Mouse (Mus musculus): ENCODE data around the gene Ampd3.
A peak's percentile ranks its signal among the peaks of the same experiment; 100 is the strongest.

The Ampd3 gene

GRCm38 (mm10) chr7:110797722-110798409 lies 29.9 kb downstream of the Ampd3 start:
- no peak for DNase-seq (ENCODE audit: low spot score)

- peak; percentile 86 for DNase-seq (ENCODE audit: low spot score)
Observed at GRCm38 (mm10) chr7:110801028-110801427, 33.0 kb downstream of the Ampd3 start.

- no peak for DNase-seq (ENCODE audit: low spot score)
Observed at GRCm38 (mm10) chr7:110803131-110803530, 35.1 kb downstream of the Ampd3 start.

- peak; percentile 61 for DNase-seq (ENCODE audit: low spot score)
Observed at GRCm38 (mm10) chr7:110804266-110804665, 36.3 kb downstream of the Ampd3 start.

- DNase-seq (ENCODE audit: low spot score), result no peak
Observed at GRCm38 (mm10) chr7:110807460-110808030, 39.5 kb downstream of the Ampd3 start.

GRCm38 (mm10) chr7:110808962-110809361 lies 41.0 kb downstream of the Ampd3 start:
- peak; percentile 31 for DNase-seq (ENCODE audit: low spot score)

- no peak for DNase-seq (ENCODE audit: low spot score)
Observed at GRCm38 (mm10) chr7:110809585-110810557, 41.9 kb downstream of the Ampd3 start.

- no peak for DNase-seq (ENCODE audit: low spot score)
Observed at GRCm38 (mm10) chr7:110810995-110811394, 43.0 kb downstream of the Ampd3 start.

GRCm38 (mm10) chr7:110811529-110811928 lies 43.5 kb downstream of the Ampd3 start:
- no peak for DNase-seq (ENCODE audit: low spot score)

GRCm38 (mm10) chr7:110813983-110814382 lies 46.0 kb downstream of the Ampd3 start:
- DNase-seq (ENCODE audit: low spot score), result no peak

- peak; percentile 86 for DNase-seq (ENCODE audit: low spot score)
Observed at GRCm38 (mm10) chr7:110816037-110816436, 48.0 kb downstream of the Ampd3 start.

GRCm38 (mm10) chr7:110818206-110818605 lies 50.2 kb downstream of the Ampd3 start:
- peak; percentile 80 for DNase-seq (ENCODE audit: low spot score)

- DNase-seq (ENCODE audit: low spot score), result no peak
Observed at GRCm38 (mm10) chr7:110818787-110819350, 50.9 kb downstream of the Ampd3 start.

GRCm38 (mm10) chr7:110821068-110821467 lies 53.1 kb downstream of the Ampd3 start:
- no peak for DNase-seq (ENCODE audit: low spot score)

GRCm38 (mm10) chr7:110821653-110822052 lies 53.6 kb downstream of the Ampd3 start:
- DNase-seq (ENCODE audit: low spot score), result peak; percentile 65

- DNase-seq (ENCODE audit: low spot score), result no peak
Observed at GRCm38 (mm10) chr7:110822055-110822454, 54.0 kb downstream of the Ampd3 start.

- no peak for DNase-seq (ENCODE audit: low spot score)
Observed at GRCm38 (mm10) chr7:110823076-110823475, 55.1 kb downstream of the Ampd3 start.

GRCm38 (mm10) chr7:110823593-110823992 lies 55.6 kb downstream of the Ampd3 start:
- DNase-seq (ENCODE audit: low spot score), result peak; percentile 30

GRCm38 (mm10) chr7:110823995-110824953 lies 56.3 kb downstream of the Ampd3 start:
- peak; percentile 70 for DNase-seq (ENCODE audit: low spot score)

- DNase-seq (ENCODE audit: low spot score), result no peak
Observed at GRCm38 (mm10) chr7:110833024-110833423, 65.0 kb downstream of the Ampd3 start.

- no peak for DNase-seq (ENCODE audit: low spot score)
Observed at GRCm38 (mm10) chr7:110834018-110834417, 66.0 kb downstream of the Ampd3 start.
